Mouse (Mus musculus): ENCODE data around the gene 1810024B03Rik. TPM values are rescaled to one million over a fixed set of nuclear protein-coding genes. Genes with fewer than 3 reads are reported as not detected.

The 1810024B03Rik gene
- polyA plus RNA-seq, 1 experiment from 2014 or later = 0.76 TPM

DNA sequence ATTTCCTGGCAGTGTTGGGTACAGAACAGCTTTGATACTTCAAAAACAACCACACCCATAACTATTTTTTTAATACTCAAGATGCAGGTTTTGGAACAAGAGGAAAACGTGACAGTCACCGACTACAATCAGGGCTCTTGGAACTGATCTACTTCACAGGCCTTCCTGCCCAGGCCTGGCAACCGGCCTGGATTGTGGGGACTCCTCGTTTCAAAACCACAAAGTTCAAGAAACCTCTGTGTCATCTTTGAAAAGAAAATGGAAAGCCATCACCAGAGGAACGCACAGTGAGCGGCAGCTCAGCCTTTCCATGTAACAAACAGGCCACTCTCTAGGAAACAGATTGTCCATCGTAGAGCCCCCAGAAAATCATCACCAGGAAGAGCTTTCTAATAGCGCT lies 69.0 kb downstream of the 1810024B03Rik start:
- no peaks in the 10 kb centered on the region for H3K27me3 ChIP-seq
- ChIA-PET CTCF (no interaction called here), POLR2A (no interaction called here)
- DNase-seq (ENCODE audit: low read depth, low spot score) (no peak), ATAC-seq (no peak)
- in situ Hi-C loops (cut with MboI; ENCODE audit: low pct_unique_long_range_greater_than_20kb) = no loop called here
- TF ChIP-seq CTCF (IDR thresholded peaks at IDR 0.05) = no peak

DNA sequence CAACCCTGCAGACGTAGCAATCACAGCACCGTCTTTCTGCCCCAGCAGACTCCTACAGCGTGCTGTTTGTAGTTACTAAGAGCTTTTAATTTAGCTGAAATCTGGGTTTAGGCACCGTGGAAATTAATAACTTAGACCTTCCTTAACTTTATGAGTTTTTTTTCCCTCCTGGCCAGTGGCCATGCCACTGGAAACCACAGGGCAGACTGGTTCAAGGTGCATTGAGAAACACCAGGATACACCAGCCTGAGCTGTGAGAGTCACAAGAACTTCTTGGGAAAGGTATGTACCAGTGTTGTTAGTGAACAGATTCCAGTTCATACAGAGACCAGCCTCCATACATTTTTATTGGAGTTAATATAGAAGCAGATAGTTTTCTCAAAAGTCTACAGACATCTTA lies 69.6 kb downstream of the 1810024B03Rik start:
- TF ChIP-seq CTCF (IDR thresholded peaks at IDR 0.05) = no peak
- DNase-seq (ENCODE audit: low read depth, low spot score) = no peak
- ChIA-PET CTCF (interaction anchor here (1.4 kb wide), 1 partner anchor 116 kb away, joined by 3 read pairs; no protein-coding TSS in a partner anchor), POLR2A (no interaction called here)
- no peak for ATAC-seq
- H3K27me3 ChIP-seq = no peaks in the 10 kb centered on the region
- in situ Hi-C loops (cut with MboI; ENCODE audit: low pct_unique_long_range_greater_than_20kb) = no loop called here

- ChIA-PET POLR2A (no interaction called here), CTCF (interaction anchor here (1.4 kb wide), 1 partner anchor 116 kb away, joined by 3 read pairs; no protein-coding TSS in a partner anchor)
- ATAC-seq = no peak
- no peaks in the 10 kb centered on the region for H3K27me3 ChIP-seq
- no peak for DNase-seq (ENCODE audit: low read depth, low spot score)
- no peak for TF ChIP-seq CTCF (IDR thresholded peaks at IDR 0.05)
- in situ Hi-C loops (cut with MboI; ENCODE audit: low pct_unique_long_range_greater_than_20kb) = no loop called here
Measured at GRCm38 (mm10) chr2:127137838-127138420, 70.2 kb downstream of the 1810024B03Rik start.

DNA sequence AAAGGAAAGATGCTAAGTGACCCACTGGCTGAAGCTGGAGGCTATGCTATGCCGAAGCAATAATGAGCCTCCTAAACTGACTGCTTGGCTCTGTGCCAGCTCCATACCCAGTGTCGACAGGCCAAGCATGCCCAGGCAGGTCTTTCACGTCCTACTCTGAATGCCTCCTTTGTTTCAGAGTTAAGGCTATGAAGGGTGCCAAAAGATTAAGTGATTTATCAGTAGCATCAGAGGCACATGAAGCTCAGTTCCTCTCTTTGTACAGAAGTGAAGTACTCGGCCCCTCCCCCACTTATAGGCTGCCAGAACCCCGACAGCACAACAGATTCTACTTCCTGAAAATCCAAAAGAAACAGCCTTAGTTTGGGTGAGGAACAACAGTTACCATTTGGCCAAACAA lies 71.1 kb downstream of the 1810024B03Rik start:
- ChIA-PET POLR2A (no interaction called here), CTCF (interaction anchor here (1.4 kb wide), 1 partner anchor 117 kb away, joined by 3 read pairs; no protein-coding TSS in a partner anchor)
- ATAC-seq (no peak), DNase-seq (ENCODE audit: low read depth, low spot score) (no peak)
- in situ Hi-C loops (cut with MboI; ENCODE audit: low pct_unique_long_range_greater_than_20kb) = no loop called here
- no peak for TF ChIP-seq CTCF (IDR thresholded peaks at IDR 0.05)
- no peaks in the 10 kb centered on the region for H3K27me3 ChIP-seq

Other genes with a start within 250 kb of the 1810024B03Rik start
- 9.9 TPM for gene Ap4e1, start 199.6 kb downstream of the 1810024B03Rik start, polyA plus RNA-seq (2021)
- 35.8 TPM for gene Blvra, start 137.6 kb downstream of the 1810024B03Rik start, polyA plus RNA-seq (2021)
- gene Ncaph, start 74.3 kb downstream of the 1810024B03Rik start, polyA plus RNA-seq (2021) = 30.1 TPM
- gene Itpripl1, start 64.8 kb downstream of the 1810024B03Rik start, polyA plus RNA-seq (2021) = 10.0 TPM
- 108 TPM for gene Snrnp200, start 106 bp upstream of the 1810024B03Rik start, polyA plus RNA-seq (2021)
- 70.5 TPM for gene Ciao1, start 39.5 kb upstream of the 1810024B03Rik start, polyA plus RNA-seq (2021)
- gene Tmem127, start 39.6 kb upstream of the 1810024B03Rik start, polyA plus RNA-seq (2021) = 81.1 TPM
- gene Stard7, start 61.9 kb upstream of the 1810024B03Rik start, polyA plus RNA-seq (2021) = 85.1 TPM
- gene Dusp2, start 127.9 kb upstream of the 1810024B03Rik start, polyA plus RNA-seq (2021) = 7.0 TPM
- gene Astl, start 130.4 kb upstream of the 1810024B03Rik start, polyA plus RNA-seq (2021) = not detected
- not detected for gene Adra2b, start 154.9 kb upstream of the 1810024B03Rik start, polyA plus RNA-seq (2021)
- 0.05 TPM for gene Gpat2, start 216.9 kb upstream of the 1810024B03Rik start, polyA plus RNA-seq (2021)
- gene Fahd2a, start 236.3 kb upstream of the 1810024B03Rik start, polyA plus RNA-seq (2021) = 40.3 TPM

Measured in Patski (cell line).